ENCODE assay signal across 9 mouse cellular contexts in the genomic region with DNA sequence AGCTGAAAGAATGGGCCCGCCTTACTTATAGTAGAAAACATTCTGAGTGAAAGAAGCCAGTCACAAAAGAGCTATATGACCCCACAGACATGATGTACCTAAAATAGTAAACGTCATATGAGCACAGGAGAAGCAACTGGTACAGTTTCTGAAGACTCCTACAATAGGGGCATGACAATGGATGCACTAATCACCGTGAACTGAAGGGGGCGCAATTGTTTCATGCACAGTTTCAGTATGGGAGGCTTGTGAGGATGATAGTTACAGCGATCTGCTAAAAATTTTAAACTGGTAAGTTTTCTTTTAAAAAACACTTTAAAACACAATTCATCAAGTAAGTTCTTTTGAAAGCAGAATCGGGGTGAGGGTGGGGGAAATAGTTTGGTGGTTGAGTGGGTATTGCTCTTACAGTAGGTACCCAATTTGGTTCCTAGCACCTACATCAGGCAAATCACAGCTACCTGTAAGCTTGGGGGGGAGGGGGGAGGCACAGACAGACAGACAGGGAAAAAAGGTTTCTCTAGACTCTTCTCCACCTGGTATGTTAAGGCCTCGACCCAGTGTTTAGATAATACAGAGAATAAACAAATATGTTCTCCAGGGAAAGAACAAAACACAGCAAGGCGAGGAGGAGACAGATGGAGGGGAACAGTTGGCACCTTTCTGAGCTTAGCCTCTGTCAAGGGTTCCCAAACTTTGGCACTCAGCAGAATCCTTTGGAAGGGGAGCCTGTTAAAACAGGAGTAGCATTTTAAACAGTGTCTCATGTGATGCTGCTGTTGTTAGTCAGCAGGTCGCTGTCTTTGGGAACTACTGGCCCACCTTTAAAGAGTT.
DNase-seq lines count a peak whose midpoint lies in the region; ATAC-seq and TF ChIP-seq lines count a peak whose summit lies in the region.
"Had no signal": no experiment of that assay in that cellular context is flagged by ENCODE, and none has a peak within 500 bp of the region (broad histone marks: within the 10 kb centered on the region; RNA-seq: fewer than 3 reads in every experiment).

No protein-coding gene starts in this region.

- DNase-seq in ES-CJ7 (ENCODE audit: low read depth, low spot score) = peak; percentile 82
- peak; percentile 55 for DNase-seq in c-Kit-positive CD71-positive TER-119-positive erythroid progenitor cells, embryonic 14.5 days (ENCODE audit: low spot score)
- DNase-seq in heart, postnatal 14 days = peak; percentile 83 to 90
- peak; percentile 88 to 90 for DNase-seq in kidney, postnatal 4 days
- DNase-seq in lung, adult 2 months = peak; percentile 81
- peak; percentile 79 for DNase-seq in ovary, postnatal 14 days (ENCODE audit: low spot score)
- peak; percentile 79 for DNase-seq in thymus, postnatal 14 days

- no peaks in the 10 kb centered on the region for H3K9me3 ChIP-seq in forebrain, embryonic 15.5 days

- intact Hi-C loops in heart, postnatal 14 days (cut with DNase I) = loop anchor here (2.0 to 5.0 kb wide), 4 partner anchors 81 to 746 kb away; partner anchors contain the start of gene Phlpp1

- no peaks in the 10 kb centered on the region for H3K27me3 ChIP-seq in forebrain, embryonic 15.5 days

- H3K36me3 ChIP-seq in forebrain, embryonic 15.5 days = no peaks in the 10 kb centered on the region

- ATAC-seq in forebrain, embryonic 15.5 days (replicated peaks) = peak; percentile 77

- 7% methylated on average over 9 of the region's 9 CpGs for WGBS in forebrain, embryonic 15.5 days
- 19% methylated on average over 9 of the region's 9 CpGs for WGBS in lung, adult 2 months

- TF ChIP-seq POLR2A in lung, adult 2 months (IDR thresholded peaks at IDR 0.05; ENCODE audit: borderline replicate concordance, extremely low read depth, low read depth, low read length) = no peak

- peaks cover 10% of the 10 kb centered on the region for H3K4me1 ChIP-seq in forebrain, embryonic 15.5 days
- H3K4me1 ChIP-seq in lung, adult 2 months (ENCODE audit: control insufficient read depth, insufficient read depth, low read length) = 0 out of 2 replicates have a peak, but pooled peaks cover 1% of the 10 kb centered on the region

- H3K4me2 ChIP-seq in forebrain, embryonic 15.5 days (replicated peaks) = peak overlapping the region; percentile 40

- TF ChIP-seq CTCF in lung, adult 2 months (IDR thresholded peaks at IDR 0.05; ENCODE audit: insufficient read depth, low read length) = peak; percentile 49

- H3K4me3 ChIP-seq in forebrain, embryonic 15.5 days = peak overlapping the region; percentile 9; the same call in 1 of the 2 replicates
- no peak overlapping the region for H3K4me3 ChIP-seq in lung, adult 2 months (replicated peaks; ENCODE audit: extremely low read depth, low read depth, low read length)

- peak overlapping the region; percentile 25 for H3K27ac ChIP-seq in forebrain, embryonic 15.5 days (replicated peaks)
- H3K27ac ChIP-seq: macrophage had no signal

- 0 out of 2 replicates have a peak overlapping the region, but pooled peaks have one; percentile 2 for H3K9ac ChIP-seq in forebrain, embryonic 15.5 days (replicated peaks)
